Mouse (Mus musculus) small intestine, adult 2 months (tissue): ENCODE results near the gene Ugt8a. TPM values are rescaled to one million over a fixed set of nuclear protein-coding genes. Genes with fewer than 3 reads are reported as not detected.

Experiments
- H3K27ac ChIP-seq: fragments of 200-500 bp; 2 replicates; pipeline ENCODE4 v1.5.1; 2012; ENCODE audit warnings: low read depth, low read length, control low read depth, inconsistent platforms; ENCODE audit not compliant: insufficient read depth
- H3K27me3 ChIP-seq: fragments of 200-500 bp; 2 replicates; pipeline ENCODE4 v1.6.1; 2012; ENCODE audit warnings: mild to moderate bottlenecking, moderate library complexity, low read length, inconsistent platforms; ENCODE audit not compliant: control insufficient read depth, insufficient read depth
- H3K36me3 ChIP-seq: fragments of 200-500 bp; 2 replicates; pipeline ENCODE4 v1.6.1; 2012; ENCODE audit warnings: mild to moderate bottlenecking, low read length, control low read depth, inconsistent platforms; ENCODE audit not compliant: control insufficient read depth, insufficient read depth
- H3K4me1 ChIP-seq: fragments of 200-500 bp; 2 replicates; pipeline ENCODE4 v1.6.1; 2012; ENCODE audit warnings: low read length, inconsistent platforms, mixed read lengths; ENCODE audit not compliant: control insufficient read depth, insufficient read depth, insufficient read length
- H3K4me3 ChIP-seq: fragments of 200-500 bp; 2 replicates; pipeline ENCODE4 v1.5.1; 2012; ENCODE audit warnings: low read depth, mild to moderate bottlenecking, control low read depth, inconsistent platforms, low read length, moderate library complexity
- CTCF ChIP-seq: fragments of 200-500 bp; IDR thresholded peaks from 2 replicates; pipeline ENCODE4 v1.5.1; 2012; ENCODE audit warnings: low read depth, mild to moderate bottlenecking, control low read depth, inconsistent platforms, low read length, moderate library complexity, mixed read lengths; ENCODE audit not compliant: insufficient replicate concordance, insufficient read length; ENCODE audit errors: extremely low read depth
- POLR2A ChIP-seq: fragments of 200-500 bp; IDR thresholded peaks from 2 replicates; pipeline ENCODE4 v1.6.1; 2012; ENCODE audit warnings: low read depth, mild to moderate bottlenecking, control low read depth, inconsistent platforms, low read length, moderate library complexity
- WGBS: fragments of 180-500 bp; shearing (Covaris S2); methylation state at CpG from one replicate; pipeline ENCODE4 v1.1.7; 2018; 5-methylcytosine and 5-hydroxymethylcytosine counted together
- polyA plus RNA-seq: library from polyadenylated mRNA; depleted of rRNA; stranded (reverse); fragments of >200 nt; gene quantifications from 2 replicates; pipeline ENCODE4 v1.2.3, GENCODE M21; 2012

The Ugt8a gene
- polyA plus RNA-seq, 1 experiment = not detected

DNA sequence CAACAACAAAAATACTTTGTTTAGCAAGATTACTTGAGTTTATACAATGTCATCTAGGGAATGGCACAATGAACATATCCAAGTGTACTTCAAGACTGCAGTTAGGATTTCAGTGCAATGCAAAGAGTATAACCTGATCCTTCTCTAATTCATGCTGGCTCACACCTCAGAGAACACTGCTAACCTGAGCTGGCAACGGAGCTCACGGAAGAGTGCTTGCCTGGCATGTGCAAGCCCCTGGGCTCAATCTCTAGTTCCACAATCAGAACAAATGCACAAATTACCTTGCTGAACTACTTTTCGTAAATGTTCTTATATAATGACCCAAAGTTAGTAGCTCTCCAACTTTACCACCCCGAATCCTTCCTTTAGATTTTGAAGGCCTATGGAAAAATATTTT is 68.5 kb downstream of the Ugt8a start:
- TF ChIP-seq POLR2A = no peak
- no peak for TF ChIP-seq CTCF
- no peaks in the 10 kb centered on the region for H3K27me3 ChIP-seq
- WGBS = 89% methylated on average over 4 of the region's 4 CpGs
- H3K4me1 ChIP-seq = no peaks in the 10 kb centered on the region
- H3K27ac ChIP-seq = no peak overlapping the region
- no peak overlapping the region for H3K4me3 ChIP-seq
- H3K36me3 ChIP-seq = no peaks in the 10 kb centered on the region

DNA sequence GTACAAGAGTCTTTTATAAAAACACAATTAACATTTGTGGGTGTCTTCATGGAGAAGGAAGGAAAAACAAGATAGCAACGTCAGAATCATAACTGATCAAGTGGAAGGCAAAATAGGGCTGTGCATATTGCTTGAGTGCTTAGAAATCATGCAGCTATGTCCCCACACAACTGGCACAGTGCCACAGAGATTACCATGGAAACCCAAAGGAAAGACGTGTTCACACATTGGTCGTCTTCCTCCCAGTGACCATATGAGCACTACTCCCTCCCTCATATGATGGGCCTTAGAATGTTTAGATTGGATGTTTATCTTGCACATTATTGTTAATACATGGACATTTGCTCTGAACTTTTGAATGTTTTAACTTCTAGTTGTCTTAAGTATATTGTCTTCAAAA is 76.8 kb downstream of the Ugt8a start:
- no peak for TF ChIP-seq POLR2A
- TF ChIP-seq CTCF = no peak

DNA sequence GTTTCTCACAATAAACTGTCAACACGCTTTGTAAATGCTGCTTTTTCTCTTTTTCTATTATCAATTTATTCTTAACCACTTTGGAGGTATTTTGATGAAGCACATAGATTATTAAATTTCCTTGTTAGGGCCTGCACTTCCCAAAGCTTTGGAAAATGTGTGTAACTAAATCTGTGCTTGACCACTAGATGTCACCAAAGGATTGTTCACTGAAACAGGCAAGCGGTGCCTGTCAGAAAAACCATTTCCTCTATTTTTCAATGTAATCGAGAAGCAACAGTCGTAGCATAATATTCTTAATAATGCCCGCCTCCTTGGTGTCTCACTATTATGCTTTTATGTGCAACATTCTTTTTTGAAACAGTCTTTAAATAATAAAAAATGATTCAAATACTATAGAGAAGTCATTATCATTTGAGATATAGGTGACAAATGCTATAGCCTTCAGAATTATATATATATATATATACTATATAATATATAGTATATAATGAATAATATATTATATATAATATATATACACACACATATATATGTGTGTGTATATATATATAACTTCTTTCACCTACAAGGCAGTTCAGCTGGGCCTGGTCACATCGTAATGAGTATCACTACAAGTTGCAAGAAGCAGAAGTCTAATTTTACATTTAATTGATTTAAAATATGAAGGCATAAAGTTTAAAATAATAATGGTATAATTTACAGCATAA is 89.1 kb downstream of the Ugt8a start:
- Histone ChIP-seq H3K27me3 (no peaks in the 10 kb centered on the region), H3K4me3 (no peak overlapping the region), H3K27ac (no peak overlapping the region), H3K36me3 (no peaks in the 10 kb centered on the region), H3K4me1 (no peaks in the 10 kb centered on the region)
- no peak for TF ChIP-seq CTCF
- no peak for TF ChIP-seq POLR2A
- 22% methylated on average over 6 of the region's 6 CpGs for WGBS

More for the DNA sequence above, 76.8 kb downstream of the Ugt8a start:
- no peaks in the 10 kb centered on the region for H3K36me3 ChIP-seq
- H3K4me3 ChIP-seq = no peak overlapping the region
- 51% methylated on average over 3 of the region's 3 CpGs for WGBS
- no peaks in the 10 kb centered on the region for H3K27me3 ChIP-seq
- H3K27ac ChIP-seq = no peak overlapping the region
- no peaks in the 10 kb centered on the region for H3K4me1 ChIP-seq

DNA sequence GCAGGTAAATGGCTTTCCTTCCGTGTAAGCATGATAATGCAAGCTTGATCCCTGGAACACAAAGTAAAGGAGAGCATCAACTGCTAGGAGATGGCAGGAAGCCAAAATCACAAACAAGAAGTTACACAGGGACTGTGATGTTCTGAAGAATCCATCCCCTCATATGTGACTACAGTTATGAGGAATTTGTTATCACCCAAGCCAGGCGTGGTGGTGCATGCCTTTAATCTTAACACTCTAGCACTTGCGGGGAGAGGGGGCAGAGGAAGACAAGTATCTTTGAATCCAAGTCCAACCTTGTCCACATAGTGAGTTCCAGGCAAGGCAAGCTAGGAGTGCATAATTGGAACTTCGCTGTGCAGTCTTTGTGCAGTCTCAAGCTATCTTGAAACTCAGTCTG is 110.4 kb downstream of the Ugt8a start:
- Histone ChIP-seq H3K4me1 (no peaks in the 10 kb centered on the region), H3K27me3 (no peaks in the 10 kb centered on the region), H3K36me3 (no peaks in the 10 kb centered on the region), H3K27ac (no peak overlapping the region), H3K4me3 (no peak overlapping the region)
- TF ChIP-seq CTCF = no peak
- TF ChIP-seq POLR2A = no peak
- WGBS = 64% methylated on average over 4 of the region's 4 CpGs

DNA sequence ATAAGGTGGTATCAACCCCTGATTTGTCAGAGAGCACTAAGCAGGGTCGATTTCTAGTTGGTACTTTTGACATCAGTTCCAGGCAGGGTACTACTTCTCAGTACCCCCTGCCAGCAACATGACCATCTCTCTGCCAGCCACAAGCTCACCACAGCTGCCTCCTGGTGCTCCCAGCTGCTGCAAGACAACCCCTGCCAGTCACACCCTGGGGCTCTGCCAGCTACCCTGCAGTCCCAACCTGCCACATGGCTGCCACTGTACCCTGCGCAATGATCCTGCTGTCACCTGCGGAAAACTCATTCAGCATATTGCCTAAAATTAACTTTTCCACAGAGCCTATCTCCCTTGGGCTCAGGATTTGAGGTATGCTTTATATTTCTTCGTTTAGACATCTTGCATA is 111.2 kb downstream of the Ugt8a start:
- Histone ChIP-seq H3K27me3 (no peaks in the 10 kb centered on the region), H3K27ac (no peak overlapping the region), H3K36me3 (no peaks in the 10 kb centered on the region), H3K4me1 (no peaks in the 10 kb centered on the region), H3K4me3 (no peak overlapping the region)
- TF ChIP-seq POLR2A (no peak), CTCF (no peak)
- WGBS = 62% methylated on average over 4 of the region's 4 CpGs

DNA sequence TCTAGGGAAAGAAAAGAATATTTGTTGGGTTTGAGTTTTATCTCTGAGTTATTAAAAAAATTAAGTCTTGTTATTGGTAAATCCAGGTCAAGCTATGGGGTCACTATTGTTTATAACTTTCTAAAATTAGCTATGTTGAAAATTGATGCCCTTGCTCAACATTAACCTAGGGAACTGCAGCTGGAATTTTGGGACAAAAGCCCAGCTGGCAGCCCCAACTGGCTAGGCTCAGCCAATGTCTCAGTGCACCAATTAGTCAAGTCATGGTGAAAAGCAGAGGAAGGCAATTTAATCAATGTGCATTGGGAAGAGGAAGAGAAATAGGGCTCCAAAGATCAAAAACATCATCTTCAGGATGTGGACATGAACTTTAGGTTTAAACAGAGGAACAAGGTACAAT is 118.7 kb downstream of the Ugt8a start:
- Histone ChIP-seq H3K4me3 (no peak overlapping the region), H3K4me1 (no peaks in the 10 kb centered on the region), H3K27ac (no peak overlapping the region), H3K36me3 (no peaks in the 10 kb centered on the region), H3K27me3 (no peaks in the 10 kb centered on the region)
- TF ChIP-seq CTCF = no peak
- no peak for TF ChIP-seq POLR2A
